Mouse (Mus musculus): ENCODE measurements around the gene Arhgef2. TPM values are rescaled to one million over a fixed set of nuclear protein-coding genes. Genes with fewer than 3 reads are reported as not detected.

The Arhgef2 gene
- polyA plus RNA-seq, 1 experiment from 2014 or later = 134 TPM

DNA sequence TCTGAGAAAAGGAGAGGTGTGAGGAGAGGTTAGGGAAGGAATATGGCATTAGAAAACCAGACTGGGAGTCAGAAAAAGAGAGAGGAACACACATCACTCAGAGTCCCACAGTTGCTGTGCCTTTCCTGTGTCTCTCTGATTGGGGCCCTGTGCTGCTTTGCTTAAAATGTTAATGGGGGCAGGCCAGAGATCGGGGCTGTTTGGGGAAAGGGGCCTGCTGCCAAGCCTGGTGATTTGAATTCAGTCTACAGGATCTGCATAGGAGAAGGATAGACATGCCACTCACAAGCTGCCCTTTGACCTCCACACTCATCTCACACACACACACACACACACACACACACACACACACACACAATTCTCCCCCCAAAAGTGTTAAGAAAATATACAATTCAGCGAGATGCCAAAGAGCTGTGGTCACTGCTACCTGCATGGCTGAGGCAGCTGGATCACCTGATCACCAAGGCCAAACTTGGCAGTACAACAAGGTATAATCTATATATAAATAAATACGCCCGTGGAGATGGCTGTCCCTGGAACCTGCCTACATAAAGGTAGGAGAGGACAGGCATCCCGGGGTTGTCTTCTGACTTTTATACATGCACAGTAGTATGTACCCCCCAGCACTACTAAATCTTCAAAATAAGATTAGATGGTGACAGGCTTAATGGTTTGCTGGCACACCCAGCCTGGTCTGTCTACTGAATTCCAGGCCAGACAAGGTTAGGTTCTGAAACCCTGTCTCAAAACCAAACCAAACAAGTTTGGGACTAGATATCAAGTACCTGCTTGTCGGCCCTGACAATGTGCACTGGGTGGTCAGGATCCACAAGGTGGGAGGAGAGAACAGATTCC is 48.0 kb downstream of the Arhgef2 start:
- Histone ChIP-seq H3K9ac (replicated peaks; ENCODE audit: low read length) (no peak overlapping the region), H3K4me3 (replicated peaks; ENCODE audit: low read depth, low read length) (no peak overlapping the region), H3K27me3 (ENCODE audit: control insufficient read depth, insufficient read depth, low read length) (no peaks in the 10 kb centered on the region), H3K9me3 (ENCODE audit: control insufficient read depth, low read length) (no peaks in the 10 kb centered on the region), H3K4me1 (ENCODE audit: control insufficient read depth, insufficient read depth, low read length) (no peaks in the 10 kb centered on the region), H3K36me3 (ENCODE audit: control insufficient read depth, insufficient read depth, low read length) (peaks cover 10% of the 10 kb centered on the region), H3K4me2 (ENCODE audit: low read length) (no peak overlapping the region), H3K27ac (replicated peaks; ENCODE audit: low read depth, low read length) (no peak overlapping the region)
- WGBS = 81% methylated on average over 6 of the region's 6 CpGs
- ATAC-seq (ENCODE audit: low FRiP score, low TSS enrichment) (no peak), DNase-seq (no peak)

DNA sequence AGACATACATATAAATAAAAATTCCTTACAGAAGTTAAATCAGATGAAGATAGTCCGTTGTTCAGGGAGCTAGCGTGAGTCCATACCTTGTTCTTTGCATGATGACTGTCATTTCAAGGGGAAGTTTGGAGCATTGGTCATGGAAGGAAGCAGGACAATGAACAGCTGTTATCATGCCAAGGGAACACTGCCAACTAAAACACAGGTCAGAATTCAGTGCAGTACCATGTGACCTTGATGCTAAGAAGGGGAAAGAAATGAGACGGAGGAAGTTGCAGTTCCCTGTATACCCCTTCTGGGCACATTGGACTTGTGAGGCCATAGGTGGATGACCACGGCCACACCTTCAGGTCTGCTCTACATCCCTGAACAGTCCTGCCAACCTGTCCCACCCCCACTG is 48.9 kb downstream of the Arhgef2 start:
- Histone ChIP-seq H3K9ac (replicated peaks; ENCODE audit: low read length) (no peak overlapping the region), H3K27ac (replicated peaks; ENCODE audit: low read depth, low read length) (no peak overlapping the region), H3K4me3 (replicated peaks; ENCODE audit: low read depth, low read length) (no peak overlapping the region), H3K4me2 (ENCODE audit: low read length) (no peak overlapping the region), H3K36me3 (ENCODE audit: control insufficient read depth, insufficient read depth, low read length) (0 out of 2 replicates have a peak, but pooled peaks cover 2% of the 10 kb centered on the region), H3K4me1 (ENCODE audit: control insufficient read depth, insufficient read depth, low read length) (no peaks in the 10 kb centered on the region), H3K27me3 (ENCODE audit: control insufficient read depth, insufficient read depth, low read length) (no peaks in the 10 kb centered on the region), H3K9me3 (ENCODE audit: control insufficient read depth, low read length) (no peaks in the 10 kb centered on the region)
- DNase-seq = no peak
- 91% methylated on average over 4 of the region's 4 CpGs for WGBS
- ATAC-seq (ENCODE audit: low FRiP score, low TSS enrichment) = no peak

DNA sequence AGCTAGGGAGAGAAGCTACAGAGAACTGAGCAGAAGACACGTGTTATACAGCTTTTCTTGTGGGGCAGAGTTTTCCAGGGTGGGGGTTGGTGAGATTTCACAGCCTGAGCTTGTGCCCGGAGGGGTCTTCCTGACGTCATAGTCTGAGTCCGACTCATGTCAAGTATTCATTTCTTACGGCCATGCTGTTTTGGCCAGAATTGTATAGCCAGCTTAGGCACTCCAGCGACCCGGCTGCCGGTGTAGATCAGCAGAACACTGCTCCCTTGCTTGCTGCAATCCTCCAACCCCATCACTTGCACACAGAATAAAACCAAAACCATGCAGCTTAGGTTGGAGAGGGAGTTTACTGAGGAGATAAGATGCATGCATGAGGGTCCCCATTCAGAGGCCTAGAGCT is 49.9 kb downstream of the Arhgef2 start:
- Histone ChIP-seq H3K36me3 (ENCODE audit: control insufficient read depth, insufficient read depth, low read length) (no peaks in the 10 kb centered on the region), H3K27ac (replicated peaks; ENCODE audit: low read depth, low read length) (no peak overlapping the region), H3K9ac (replicated peaks; ENCODE audit: low read length) (no peak overlapping the region), H3K4me2 (ENCODE audit: low read length) (no peak overlapping the region), H3K4me1 (ENCODE audit: control insufficient read depth, insufficient read depth, low read length) (no peaks in the 10 kb centered on the region), H3K4me3 (replicated peaks; ENCODE audit: low read depth, low read length) (no peak overlapping the region), H3K27me3 (ENCODE audit: control insufficient read depth, insufficient read depth, low read length) (no peaks in the 10 kb centered on the region), H3K9me3 (ENCODE audit: control insufficient read depth, low read length) (no peaks in the 10 kb centered on the region)
- DNase-seq (no peak), ATAC-seq (ENCODE audit: low FRiP score, low TSS enrichment) (no peak)
- WGBS = 79% methylated on average over 8 of the region's 8 CpGs

GRCm38 (mm10) chr3:88658441-88659127 is 52.8 kb downstream of the Arhgef2 start:
- H3K9me3 ChIP-seq (ENCODE audit: control insufficient read depth, low read length) = no peaks in the 10 kb centered on the region
- ATAC-seq (ENCODE audit: low FRiP score, low TSS enrichment) = no peak

GRCm38 (mm10) chr3:88659798-88660197 is 54.0 kb downstream of the Arhgef2 start:
- no peaks in the 10 kb centered on the region for H3K36me3 ChIP-seq (ENCODE audit: control insufficient read depth, insufficient read depth, low read length)
- H3K4me1 ChIP-seq (ENCODE audit: control insufficient read depth, insufficient read depth, low read length) = no peaks in the 10 kb centered on the region
- no peak overlapping the region for H3K4me3 ChIP-seq (replicated peaks; ENCODE audit: low read depth, low read length)
- 52% methylated on average over 6 of the region's 6 CpGs for WGBS
- no peak overlapping the region for H3K4me2 ChIP-seq (ENCODE audit: low read length)
- no peaks in the 10 kb centered on the region for H3K9me3 ChIP-seq (ENCODE audit: control insufficient read depth, low read length)
- H3K27ac ChIP-seq (replicated peaks; ENCODE audit: low read depth, low read length) = no peak overlapping the region
- no peak overlapping the region for H3K9ac ChIP-seq (replicated peaks; ENCODE audit: low read length)
- no peak for DNase-seq
- H3K27me3 ChIP-seq (ENCODE audit: control insufficient read depth, insufficient read depth, low read length) = no peaks in the 10 kb centered on the region
- no peak for ATAC-seq (ENCODE audit: low FRiP score, low TSS enrichment)

More at GRCm38 (mm10) chr3:88658441-88659127, 52.8 kb downstream of the Arhgef2 start:
- Histone ChIP-seq H3K4me2 (ENCODE audit: low read length) (no peak overlapping the region), H3K27me3 (ENCODE audit: control insufficient read depth, insufficient read depth, low read length) (no peaks in the 10 kb centered on the region), H3K4me3 (replicated peaks; ENCODE audit: low read depth, low read length) (no peak overlapping the region), H3K36me3 (ENCODE audit: control insufficient read depth, insufficient read depth, low read length) (no peaks in the 10 kb centered on the region), H3K27ac (replicated peaks; ENCODE audit: low read depth, low read length) (no peak overlapping the region), H3K4me1 (ENCODE audit: control insufficient read depth, insufficient read depth, low read length) (no peaks in the 10 kb centered on the region), H3K9ac (replicated peaks; ENCODE audit: low read length) (no peak overlapping the region)
- no peak for DNase-seq
- 69% methylated on average over 5 of the region's 5 CpGs for WGBS

GRCm38 (mm10) chr3:88664095-88664494 is 58.3 kb downstream of the Arhgef2 start:
- no peak overlapping the region for H3K9ac ChIP-seq (replicated peaks; ENCODE audit: low read length)
- no peaks in the 10 kb centered on the region for H3K36me3 ChIP-seq (ENCODE audit: control insufficient read depth, insufficient read depth, low read length)
- no peaks in the 10 kb centered on the region for H3K4me1 ChIP-seq (ENCODE audit: control insufficient read depth, insufficient read depth, low read length)
- no peaks in the 10 kb centered on the region for H3K9me3 ChIP-seq (ENCODE audit: control insufficient read depth, low read length)
- DNase-seq (no peak), ATAC-seq (ENCODE audit: low FRiP score, low TSS enrichment) (no peak)
- H3K4me3 ChIP-seq (replicated peaks; ENCODE audit: low read depth, low read length) = no peak overlapping the region
- H3K4me2 ChIP-seq (ENCODE audit: low read length) = no peak overlapping the region
- no peaks in the 10 kb centered on the region for H3K27me3 ChIP-seq (ENCODE audit: control insufficient read depth, insufficient read depth, low read length)
- WGBS = 91% methylated on average over 4 of the region's 4 CpGs
- no peak overlapping the region for H3K27ac ChIP-seq (replicated peaks; ENCODE audit: low read depth, low read length)

DNA sequence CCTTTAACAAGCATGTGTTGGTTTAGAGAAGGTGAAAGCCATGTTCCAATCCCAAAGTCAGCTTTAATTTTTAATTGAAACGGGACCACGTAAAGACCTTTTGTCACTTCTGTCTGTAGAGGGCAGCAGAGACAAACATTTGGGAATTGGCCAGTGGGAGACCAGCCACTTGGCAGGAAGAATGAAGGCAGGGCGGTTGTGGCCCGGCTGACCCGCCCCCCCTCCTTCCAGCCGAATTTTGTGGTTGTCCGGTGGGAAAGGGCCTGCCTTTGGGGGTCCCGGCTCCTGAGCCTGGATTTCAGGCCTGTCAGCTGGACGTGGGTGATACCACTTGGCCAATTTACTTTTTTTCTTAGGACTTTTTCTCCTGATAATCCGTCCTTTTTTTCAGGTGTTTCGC is 71.6 kb downstream of the Arhgef2 start:
- Histone ChIP-seq H3K4me1 (ENCODE audit: control insufficient read depth, insufficient read depth, low read length) (no peaks in the 10 kb centered on the region), H3K4me2 (ENCODE audit: low read length) (peak overlapping the region; percentile 61), H3K27me3 (ENCODE audit: control insufficient read depth, insufficient read depth, low read length) (no peaks in the 10 kb centered on the region), H3K4me3 (replicated peaks; ENCODE audit: low read depth, low read length) (peak overlapping the region; percentile 28), H3K9me3 (ENCODE audit: control insufficient read depth, low read length) (no peaks in the 10 kb centered on the region), H3K27ac (replicated peaks; ENCODE audit: low read depth, low read length) (no peak overlapping the region), H3K36me3 (ENCODE audit: control insufficient read depth, insufficient read depth, low read length) (no peaks in the 10 kb centered on the region), H3K9ac (replicated peaks; ENCODE audit: low read length) (peak overlapping the region; percentile 54)
- ATAC-seq (ENCODE audit: low FRiP score, low TSS enrichment) = 0 out of 2 replicates have a peak, but pooled peaks have one; percentile 27
- WGBS = 12% methylated on average over 11 of the region's 11 CpGs
- peak; percentile 95 for DNase-seq

- H3K9ac ChIP-seq (replicated peaks; ENCODE audit: low read length) = no peak overlapping the region
- ATAC-seq (ENCODE audit: low FRiP score, low TSS enrichment) = no peak
- H3K9me3 ChIP-seq (ENCODE audit: control insufficient read depth, low read length) = no peaks in the 10 kb centered on the region
- H3K4me1 ChIP-seq (ENCODE audit: control insufficient read depth, insufficient read depth, low read length) = peaks cover 17% of the 10 kb centered on the region
- no peak overlapping the region for H3K27ac ChIP-seq (replicated peaks; ENCODE audit: low read depth, low read length)
- DNase-seq = no peak
- no peak overlapping the region for H3K4me2 ChIP-seq (ENCODE audit: low read length)
- no peak overlapping the region for H3K4me3 ChIP-seq (replicated peaks; ENCODE audit: low read depth, low read length)
- no peaks in the 10 kb centered on the region for H3K27me3 ChIP-seq (ENCODE audit: control insufficient read depth, insufficient read depth, low read length)
- WGBS = 86% methylated on average over 2 of the region's 2 CpGs
- peaks cover 11% of the 10 kb centered on the region for H3K36me3 ChIP-seq (ENCODE audit: control insufficient read depth, insufficient read depth, low read length)
Measured at GRCm38 (mm10) chr3:88683814-88684213, 78.0 kb downstream of the Arhgef2 start.
